Mouse (Mus musculus) embryonic fibroblast, embryonic 13.5 days (primary cell): ENCODE results near the gene 3110040M04Rik.
"Not testable (repeated sequence)": the region's sequence is repeated elsewhere in the genome, so short reads cannot be mapped to it uniquely, and the experiment has no call there.

Experiments used
- CTCF ChIP-seq: IDR thresholded peaks from 2 replicates; pipeline ENCODE4 v1.5.1; 2011; ENCODE audit warnings: mild to moderate bottlenecking, control low read depth, low read length, moderate library complexity, borderline replicate concordance; ENCODE audit not compliant: insufficient read depth
- POLR2A ChIP-seq: IDR thresholded peaks from 2 replicates; pipeline ENCODE4 v1.6.1; 2011; ENCODE audit warnings: low read depth, mild to moderate bottlenecking, control low read depth, low read length, moderate library complexity

DNA sequence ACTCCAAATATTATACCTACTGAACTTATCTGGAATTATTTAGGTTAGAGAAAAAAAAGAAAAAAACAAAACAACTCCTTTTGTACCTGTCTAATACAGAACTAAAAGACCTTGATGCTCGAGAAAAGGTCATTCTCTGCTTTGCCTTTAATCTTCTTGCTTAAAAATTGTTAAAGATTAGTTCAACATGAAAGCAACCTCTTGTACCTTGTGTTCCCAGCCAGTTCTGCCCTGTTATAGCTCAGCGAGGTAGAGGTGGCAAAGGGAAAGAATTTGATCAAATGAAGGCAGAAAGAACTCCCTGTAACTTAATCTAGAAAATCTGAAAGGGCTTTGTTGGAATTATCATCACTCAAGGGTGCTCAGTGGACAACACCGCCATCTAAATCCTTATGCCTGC is 17.7 kb upstream of the 3110040M04Rik start:
- TF ChIP-seq POLR2A, CTCF: not testable (repeated sequence)
